Mouse (Mus musculus): Measurements from ENCODE around the gene Mctp1. TPM values are rescaled to one million over a fixed set of nuclear protein-coding genes. Genes with fewer than 3 reads are reported as not detected.
A peak's percentile ranks its signal among the peaks of the same experiment; 100 is the strongest.
"Not testable (repeated sequence)": the region's sequence is repeated elsewhere in the genome, so short reads cannot be mapped to it uniquely, and the experiment has no call there.

The Mctp1 gene
- polyA plus RNA-seq, 1 experiment from 2014 or later: 0.38 TPM

DNA sequence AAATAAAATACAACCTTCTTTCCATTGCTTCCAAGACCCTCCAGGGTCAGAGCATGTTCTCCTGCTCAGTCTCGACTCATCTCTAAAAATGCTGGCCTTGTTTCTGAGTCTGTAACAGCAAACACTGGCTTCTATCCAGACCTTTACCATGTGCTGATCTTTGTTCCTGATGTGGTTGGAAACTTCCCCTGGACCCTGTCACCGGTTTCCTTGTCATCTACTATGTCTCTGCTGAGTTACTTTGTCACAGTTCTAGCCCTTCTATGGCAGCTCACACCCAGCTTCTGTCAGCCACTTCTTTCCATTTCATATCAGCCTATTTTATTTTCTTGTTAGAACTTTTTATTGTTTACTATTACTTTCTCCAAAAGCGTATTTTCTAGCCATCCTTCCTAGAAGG, 177.3 kb downstream of the Mctp1 start:
- no peaks in the 10 kb centered on the region for H3K4me1 ChIP-seq (replicated peaks)
- H3K4me2 ChIP-seq: no peak overlapping the region
- no peak overlapping the region for H3K4me3 ChIP-seq
- H3K36me3 ChIP-seq: no peaks in the 10 kb centered on the region
- no peak overlapping the region for H3K27ac ChIP-seq (ENCODE audit: poor library complexity, severe bottlenecking)
- H3K27me3 ChIP-seq (replicated peaks): no peaks in the 10 kb centered on the region
- H3K9ac ChIP-seq: no peak overlapping the region
- WGBS: 58% methylated on average over 3 of the region's 3 CpGs
- no peaks in the 10 kb centered on the region for H3K9me3 ChIP-seq (replicated peaks)
- no peak for ATAC-seq (ENCODE audit: insufficient number of reproducible peaks, low FRiP score)

DNA sequence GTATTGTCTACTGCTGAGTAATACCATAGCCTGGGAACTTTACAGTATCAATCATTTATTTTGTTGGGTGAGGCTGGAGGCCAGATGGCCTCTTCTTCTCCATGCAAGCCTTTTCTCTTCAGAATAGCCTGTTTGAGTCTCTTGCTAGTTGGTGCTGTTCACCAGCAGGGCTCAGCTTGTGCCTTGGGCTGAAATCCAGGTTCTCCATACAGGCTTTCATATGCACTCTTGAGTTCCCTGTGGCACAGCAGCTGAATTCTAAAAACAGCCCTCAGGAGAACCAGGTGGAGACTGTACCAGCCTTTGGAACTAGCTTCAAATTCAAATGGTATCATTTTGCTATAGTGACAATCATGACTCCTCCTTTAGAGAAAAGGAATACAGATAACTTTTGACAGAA, 179.7 kb downstream of the Mctp1 start:
- no peaks in the 10 kb centered on the region for H3K4me1 ChIP-seq (replicated peaks)
- no peak overlapping the region for H3K9ac ChIP-seq
- ATAC-seq (ENCODE audit: insufficient number of reproducible peaks, low FRiP score): no peak
- no peak overlapping the region for H3K4me2 ChIP-seq
- H3K27ac ChIP-seq (ENCODE audit: poor library complexity, severe bottlenecking): no peak overlapping the region
- H3K27me3 ChIP-seq (replicated peaks): no peaks in the 10 kb centered on the region
- H3K4me3 ChIP-seq: no peak overlapping the region
- no peaks in the 10 kb centered on the region for H3K36me3 ChIP-seq
- no peaks in the 10 kb centered on the region for H3K9me3 ChIP-seq (replicated peaks)

DNA sequence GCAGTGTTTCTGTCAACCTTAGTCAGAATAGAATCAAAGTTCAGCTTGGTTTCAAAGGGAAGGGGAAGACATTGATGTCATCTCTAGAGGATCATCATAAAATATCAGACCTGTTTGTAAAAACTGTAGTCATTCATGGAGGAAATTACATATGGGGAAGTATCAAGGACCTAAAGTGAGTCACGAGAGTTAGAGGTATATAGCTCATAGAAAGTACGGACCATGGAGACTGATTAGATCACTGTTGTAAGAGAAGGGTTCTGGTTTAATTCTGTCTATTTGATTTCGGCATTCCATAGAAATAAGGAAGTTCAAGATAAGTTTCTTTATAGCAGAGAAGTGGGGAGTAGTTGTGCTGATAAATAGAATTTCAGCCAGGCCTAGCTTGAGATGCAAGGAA, 181.7 kb downstream of the Mctp1 start:
- Histone ChIP-seq H3K36me3 (no peaks in the 10 kb centered on the region), H3K9me3 (replicated peaks) (no peaks in the 10 kb centered on the region), H3K4me2 (no peak overlapping the region), H3K27me3 (replicated peaks) (no peaks in the 10 kb centered on the region), H3K4me1 (replicated peaks) (no peaks in the 10 kb centered on the region), H3K4me3 (no peak overlapping the region), H3K9ac (no peak overlapping the region), H3K27ac (ENCODE audit: poor library complexity, severe bottlenecking) (no peak overlapping the region)
- WGBS: 76% methylated on average over 3 of the region's 3 CpGs
- no peak for ATAC-seq (ENCODE audit: insufficient number of reproducible peaks, low FRiP score)

DNA sequence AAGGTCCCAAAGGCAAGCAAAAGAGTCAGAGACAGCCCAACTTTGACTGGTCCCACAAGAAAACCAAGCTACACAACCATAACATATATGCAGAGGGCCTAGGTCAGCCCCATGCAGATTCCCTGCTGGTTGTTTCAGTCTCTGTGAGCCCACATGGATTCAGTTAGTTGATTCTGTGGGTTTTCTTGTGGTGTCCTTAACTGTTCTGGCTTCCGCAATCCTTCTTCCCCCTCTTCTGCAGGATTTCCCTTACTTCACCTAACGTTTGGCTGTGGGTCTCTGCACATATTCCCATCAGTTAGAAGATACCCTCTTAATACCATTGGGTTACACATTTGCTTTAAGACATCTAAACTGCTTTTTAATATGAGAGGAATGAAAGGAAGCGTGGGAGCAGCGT, 183.1 kb downstream of the Mctp1 start:
- Histone ChIP-seq H3K36me3 (no peaks in the 10 kb centered on the region), H3K27me3 (replicated peaks) (no peaks in the 10 kb centered on the region), H3K4me1 (replicated peaks) (no peaks in the 10 kb centered on the region), H3K4me3 (no peak overlapping the region), H3K9me3 (replicated peaks) (no peaks in the 10 kb centered on the region), H3K9ac (no peak overlapping the region), H3K4me2 (no peak overlapping the region), H3K27ac (ENCODE audit: poor library complexity, severe bottlenecking) (no peak overlapping the region)
- 74% methylated on average over 4 of the region's 4 CpGs for WGBS
- no peak for ATAC-seq (ENCODE audit: insufficient number of reproducible peaks, low FRiP score)

DNA sequence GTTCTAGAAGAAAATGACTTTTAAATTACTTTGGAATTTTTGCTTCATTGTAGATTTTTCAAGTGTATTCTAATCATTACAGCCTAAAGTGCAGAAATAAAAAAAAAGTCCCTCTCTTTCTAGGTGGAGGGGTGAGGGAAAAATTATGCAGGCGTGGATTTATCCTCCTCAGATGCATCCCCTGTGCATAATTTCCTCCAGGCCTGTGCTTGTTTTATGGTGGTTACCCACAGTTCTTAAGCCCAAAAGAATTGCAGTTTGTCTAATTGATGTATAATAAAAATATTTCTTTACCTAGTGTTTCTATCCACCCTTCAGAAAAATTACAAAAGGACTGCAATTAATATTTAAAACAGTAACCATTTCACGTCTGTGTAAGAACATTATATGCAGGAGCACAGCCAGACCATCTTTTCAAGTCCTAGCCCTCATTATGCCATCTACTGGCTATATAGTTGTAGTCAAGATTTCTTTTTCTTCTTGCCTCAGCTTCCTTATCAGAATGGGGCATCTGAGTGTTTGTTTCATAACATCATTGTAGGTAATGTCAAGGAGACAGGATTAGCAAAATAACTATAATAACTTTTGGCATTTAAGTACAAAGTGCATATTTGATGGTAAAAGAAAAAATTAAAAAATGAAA, 184.4 kb downstream of the Mctp1 start:
- H3K4me2 ChIP-seq: no peak overlapping the region
- H3K9me3 ChIP-seq (replicated peaks): no peaks in the 10 kb centered on the region
- H3K4me3 ChIP-seq: no peak overlapping the region
- no peak for ATAC-seq (ENCODE audit: insufficient number of reproducible peaks, low FRiP score)
- WGBS: 64% methylated on average over 2 of the region's 2 CpGs
- no peaks in the 10 kb centered on the region for H3K4me1 ChIP-seq (replicated peaks)
- no peaks in the 10 kb centered on the region for H3K36me3 ChIP-seq
- H3K27ac ChIP-seq (ENCODE audit: poor library complexity, severe bottlenecking): no peak overlapping the region
- no peak overlapping the region for H3K9ac ChIP-seq
- no peaks in the 10 kb centered on the region for H3K27me3 ChIP-seq (replicated peaks)

DNA sequence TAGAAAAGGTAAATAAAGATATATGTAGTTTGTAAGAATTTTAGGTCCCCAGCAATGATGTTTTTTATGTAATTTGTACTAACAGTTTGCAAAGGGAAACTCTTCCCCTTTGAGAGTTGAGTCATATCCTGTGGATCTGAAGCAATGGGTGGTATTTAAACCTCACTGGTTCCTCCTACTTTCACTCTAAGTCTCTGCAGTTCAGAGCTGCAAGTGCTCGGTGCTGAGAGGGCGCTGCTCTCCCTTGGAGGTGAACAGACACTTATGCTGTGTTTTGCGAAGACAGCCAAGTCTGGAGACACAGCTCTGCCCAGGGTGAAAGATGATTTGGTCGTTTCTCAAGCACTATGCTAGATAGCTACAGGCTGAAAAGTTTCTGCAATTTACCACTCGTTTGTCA, 195.1 kb downstream of the Mctp1 start:
- 36% methylated on average over 5 of the region's 5 CpGs for WGBS

DNA sequence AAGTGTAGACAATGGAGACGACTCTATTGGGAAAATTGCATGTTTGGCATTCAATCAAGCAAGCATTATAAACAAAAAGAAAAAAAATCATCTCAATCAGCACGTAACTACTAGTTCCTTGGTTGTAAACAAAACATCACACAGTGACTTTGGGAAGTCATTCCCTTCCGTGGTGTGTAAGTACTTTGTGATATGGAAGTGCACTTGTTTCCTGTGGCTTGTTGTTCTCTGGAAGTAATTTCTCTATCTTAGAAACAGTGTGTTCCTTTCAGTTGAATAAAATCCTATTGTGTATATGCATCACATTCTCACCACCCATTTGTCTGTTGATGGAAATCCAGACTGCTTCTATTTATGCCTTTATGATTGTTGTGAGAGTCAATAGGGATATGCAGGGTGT, 201.1 kb downstream of the Mctp1 start:
- WGBS: 57% methylated on average over 3 of the region's 3 CpGs

More for the DNA sequence above, 195.1 kb downstream of the Mctp1 start:
- Histone ChIP-seq H3K9me3 (replicated peaks) (no peaks in the 10 kb centered on the region), H3K36me3 (no peaks in the 10 kb centered on the region), H3K27me3 (replicated peaks) (no peaks in the 10 kb centered on the region), H3K4me3 (no peak overlapping the region), H3K9ac (no peak overlapping the region), H3K4me2 (no peak overlapping the region), H3K4me1 (replicated peaks) (no peaks in the 10 kb centered on the region), H3K27ac (ENCODE audit: poor library complexity, severe bottlenecking) (no peak overlapping the region)
- ATAC-seq (ENCODE audit: insufficient number of reproducible peaks, low FRiP score): no peak

DNA sequence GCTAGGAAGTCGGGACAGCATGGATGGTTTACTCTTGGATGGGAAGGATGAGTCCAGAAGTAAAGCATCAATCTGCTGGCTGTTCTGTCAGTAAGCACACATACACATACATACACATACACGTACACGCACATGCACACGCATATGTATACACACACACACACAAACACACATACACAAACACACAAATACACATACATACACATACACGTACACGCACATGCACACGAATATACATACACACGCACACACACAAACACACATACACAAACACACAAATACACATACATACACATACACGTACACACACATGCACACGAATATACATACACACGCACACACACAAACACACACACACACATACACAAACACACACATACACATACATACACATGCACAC, 206.4 kb downstream of the Mctp1 start:
- H3K4me1 ChIP-seq (replicated peaks); H3K27ac ChIP-seq (ENCODE audit: poor library complexity, severe bottlenecking); H3K27me3 ChIP-seq (replicated peaks); H3K4me3 ChIP-seq; H3K9me3 ChIP-seq (replicated peaks); H3K9ac ChIP-seq; H3K4me2 ChIP-seq; H3K36me3 ChIP-seq: not testable (repeated sequence)
- WGBS: 83% methylated on average over 11 of the region's 11 CpGs
- peak; percentile 61; the same call in 1 of the 2 replicates for ATAC-seq (ENCODE audit: insufficient number of reproducible peaks, low FRiP score)

More for the DNA sequence above, 201.1 kb downstream of the Mctp1 start:
- no peak overlapping the region for H3K27ac ChIP-seq (ENCODE audit: poor library complexity, severe bottlenecking)
- no peaks in the 10 kb centered on the region for H3K36me3 ChIP-seq
- ATAC-seq (ENCODE audit: insufficient number of reproducible peaks, low FRiP score): no peak
- no peak overlapping the region for H3K4me2 ChIP-seq
- no peaks in the 10 kb centered on the region for H3K9me3 ChIP-seq (replicated peaks)
- no peak overlapping the region for H3K9ac ChIP-seq
- no peak overlapping the region for H3K4me3 ChIP-seq
- no peaks in the 10 kb centered on the region for H3K27me3 ChIP-seq (replicated peaks)
- H3K4me1 ChIP-seq (replicated peaks): no peaks in the 10 kb centered on the region

DNA sequence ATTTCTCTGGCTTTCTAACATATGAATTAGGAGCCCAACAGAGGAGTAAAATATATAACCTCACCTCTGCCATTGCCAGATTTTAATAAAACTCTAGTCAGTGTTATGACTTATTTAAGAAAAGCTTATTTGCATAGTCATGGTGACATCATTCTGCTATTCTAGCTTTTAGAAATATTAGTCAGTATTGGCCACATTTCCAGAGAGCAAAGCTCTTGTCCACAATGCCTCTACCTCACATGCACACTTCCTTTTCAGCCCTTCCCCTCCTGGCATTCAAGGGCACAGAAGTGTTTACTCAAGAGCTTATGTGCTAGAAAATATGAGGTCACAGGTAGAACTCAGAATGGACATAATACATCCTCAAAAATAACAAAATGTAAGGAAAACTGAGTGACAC, 206.9 kb downstream of the Mctp1 start:
- H3K36me3 ChIP-seq: no peaks in the 10 kb centered on the region
- H3K9ac ChIP-seq: no peak overlapping the region
- H3K4me2 ChIP-seq: no peak overlapping the region
- no peaks in the 10 kb centered on the region for H3K4me1 ChIP-seq (replicated peaks)
- no peaks in the 10 kb centered on the region for H3K9me3 ChIP-seq (replicated peaks)
- H3K27me3 ChIP-seq (replicated peaks): no peaks in the 10 kb centered on the region
- H3K4me3 ChIP-seq: no peak overlapping the region
- no peak overlapping the region for H3K27ac ChIP-seq (ENCODE audit: poor library complexity, severe bottlenecking)
- ATAC-seq (ENCODE audit: insufficient number of reproducible peaks, low FRiP score): no peak

DNA sequence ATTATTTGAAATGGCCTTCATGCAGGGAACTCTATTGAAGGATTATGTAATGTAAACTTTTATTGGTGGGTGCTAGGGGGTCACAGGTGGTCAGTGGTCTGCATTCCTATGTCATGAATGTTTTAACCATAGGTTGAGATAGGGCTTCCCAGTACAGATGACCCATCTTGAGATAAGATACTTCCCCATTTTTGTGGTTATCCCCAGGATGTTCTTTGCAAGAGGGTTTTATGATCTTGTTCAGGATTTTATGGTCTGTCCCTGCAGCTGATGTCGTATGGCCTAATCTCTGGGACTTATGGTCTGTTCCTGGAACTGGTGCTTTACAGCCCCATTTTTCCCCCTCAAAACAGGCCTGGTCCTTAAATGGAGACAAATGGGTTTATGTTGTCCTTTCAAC, 207.4 kb downstream of the Mctp1 start:
- 57% methylated on average over 1 of the region's 1 CpGs for WGBS
- H3K4me1 ChIP-seq (replicated peaks): no peaks in the 10 kb centered on the region
- no peak overlapping the region for H3K27ac ChIP-seq (ENCODE audit: poor library complexity, severe bottlenecking)
- ATAC-seq (ENCODE audit: insufficient number of reproducible peaks, low FRiP score): no peak
- H3K4me3 ChIP-seq: no peak overlapping the region
- no peaks in the 10 kb centered on the region for H3K27me3 ChIP-seq (replicated peaks)
- no peaks in the 10 kb centered on the region for H3K36me3 ChIP-seq
- H3K4me2 ChIP-seq: no peak overlapping the region
- no peaks in the 10 kb centered on the region for H3K9me3 ChIP-seq (replicated peaks)
- no peak overlapping the region for H3K9ac ChIP-seq

DNA sequence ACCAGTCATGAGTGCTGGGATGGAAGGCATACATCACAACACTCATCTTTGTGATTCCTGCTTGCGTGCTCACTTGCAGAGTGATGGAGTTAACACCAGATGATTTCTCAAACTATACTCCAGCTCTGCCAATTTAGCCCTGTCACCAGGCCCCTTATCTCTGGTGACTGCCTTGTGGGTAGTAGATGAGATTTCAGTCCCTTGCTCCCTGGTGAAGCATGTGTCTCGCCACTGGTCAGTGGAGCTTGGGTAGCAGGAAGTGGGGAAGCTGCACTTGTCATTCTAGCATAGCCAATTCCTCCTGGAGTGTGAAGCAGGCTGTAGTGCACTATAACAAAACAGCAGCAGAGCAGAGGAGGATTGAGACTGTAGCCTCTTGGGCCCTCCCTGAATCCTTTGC, 208.6 kb downstream of the Mctp1 start:
- Histone ChIP-seq H3K27ac (ENCODE audit: poor library complexity, severe bottlenecking) (no peak overlapping the region), H3K4me3 (no peak overlapping the region), H3K4me1 (replicated peaks) (no peaks in the 10 kb centered on the region), H3K4me2 (no peak overlapping the region), H3K9me3 (replicated peaks) (no peaks in the 10 kb centered on the region), H3K9ac (no peak overlapping the region), H3K36me3 (no peaks in the 10 kb centered on the region), H3K27me3 (replicated peaks) (no peaks in the 10 kb centered on the region)
- 52% methylated on average over 2 of the region's 2 CpGs for WGBS
- no peak for ATAC-seq (ENCODE audit: insufficient number of reproducible peaks, low FRiP score)

DNA sequence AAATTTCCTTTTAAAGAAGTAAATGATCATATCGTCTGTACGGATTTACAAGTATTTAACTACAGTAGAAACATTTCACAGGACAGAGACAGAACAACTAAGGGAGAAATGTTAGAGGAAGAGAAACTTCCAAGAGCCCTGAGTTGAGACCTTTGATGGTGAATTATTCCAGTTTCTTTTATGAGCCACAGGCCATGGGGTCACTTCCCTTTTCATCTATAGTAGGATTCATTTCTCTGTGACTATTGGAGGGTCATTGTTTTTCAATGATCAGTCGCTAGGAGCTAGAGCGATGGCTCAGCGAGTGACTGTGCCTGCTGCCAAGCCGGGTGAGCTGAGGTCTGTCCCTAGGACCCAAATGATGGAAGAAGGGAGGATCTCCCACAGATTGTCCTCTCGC, 212.7 kb downstream of the Mctp1 start:
- Histone ChIP-seq H3K27ac (ENCODE audit: poor library complexity, severe bottlenecking) (no peak overlapping the region), H3K9me3 (replicated peaks) (no peaks in the 10 kb centered on the region), H3K27me3 (replicated peaks) (no peaks in the 10 kb centered on the region), H3K4me2 (no peak overlapping the region), H3K9ac (no peak overlapping the region), H3K4me3 (no peak overlapping the region), H3K4me1 (replicated peaks) (no peaks in the 10 kb centered on the region), H3K36me3 (no peaks in the 10 kb centered on the region)
- no peak for ATAC-seq (ENCODE audit: insufficient number of reproducible peaks, low FRiP score)
- 83% methylated on average over 7 of the region's 7 CpGs for WGBS

Data from heart, embryonic 12.5 days (tissue).